Mouse (Mus musculus): ENCODE data around the gene Glul. TPM values are rescaled to one million over a fixed set of nuclear protein-coding genes. Genes with fewer than 3 reads are reported as not detected.

The Glul gene
- total and polyA plus RNA-seq, 2 experiments from 2014 or later = 308 to 422 TPM

- H3K4me2 ChIP-seq (ENCODE audit: low read depth, low read length) = no peak overlapping the region
- WGBS = 90% methylated on average over 3 of the region's 3 CpGs
- H3K9me3 ChIP-seq (ENCODE audit: low read length) = no peaks in the 10 kb centered on the region
- no peak for ATAC-seq
- no peaks in the 10 kb centered on the region for H3K4me1 ChIP-seq (ENCODE audit: insufficient read depth, low read length)
- no peak overlapping the region for H3K4me3 ChIP-seq (ENCODE audit: low read length)
- DNase-seq (ENCODE audit: low spot score) = no peak
- TF ChIP-seq CTCF (IDR thresholded peaks at IDR 0.05; ENCODE audit: low read depth) = no peak
- H3K27ac ChIP-seq = no peak overlapping the region
- H3K27me3 ChIP-seq (ENCODE audit: insufficient read depth, low read length) = no peaks in the 10 kb centered on the region
- H3K36me3 ChIP-seq (ENCODE audit: insufficient read depth, low read length) = no peaks in the 10 kb centered on the region
- H3K9ac ChIP-seq (replicated peaks; ENCODE audit: low read length) = no peak overlapping the region
These were observed 21.9 kb downstream of the Glul start for GRCm38 (mm10) chr1:153921642-153922041.

- no peaks in the 10 kb centered on the region for H3K4me1 ChIP-seq (ENCODE audit: insufficient read depth, low read length)
- ATAC-seq (no peak), DNase-seq (ENCODE audit: low spot score) (no peak)
- WGBS = 44% methylated on average over 5 of the region's 5 CpGs
- H3K4me3 ChIP-seq (ENCODE audit: low read length) = no peak overlapping the region
- no peaks in the 10 kb centered on the region for H3K9me3 ChIP-seq (ENCODE audit: low read length)
- no peaks in the 10 kb centered on the region for H3K36me3 ChIP-seq (ENCODE audit: insufficient read depth, low read length)
- no peak overlapping the region for H3K27ac ChIP-seq
- H3K9ac ChIP-seq (replicated peaks; ENCODE audit: low read length) = no peak overlapping the region
- no peaks in the 10 kb centered on the region for H3K27me3 ChIP-seq (ENCODE audit: insufficient read depth, low read length)
- H3K4me2 ChIP-seq (ENCODE audit: low read depth, low read length) = no peak overlapping the region
- TF ChIP-seq CTCF (IDR thresholded peaks at IDR 0.05; ENCODE audit: low read depth) = no peak
These were observed 22.9 kb downstream of the Glul start for GRCm38 (mm10) chr1:153922571-153923021.

- H3K4me2 ChIP-seq (ENCODE audit: low read depth, low read length) = no peak overlapping the region
- TF ChIP-seq CTCF (IDR thresholded peaks at IDR 0.05; ENCODE audit: low read depth) = no peak
- H3K36me3 ChIP-seq (ENCODE audit: insufficient read depth, low read length) = no peaks in the 10 kb centered on the region
- H3K4me3 ChIP-seq (ENCODE audit: low read length) = no peak overlapping the region
- H3K27me3 ChIP-seq (ENCODE audit: insufficient read depth, low read length) = no peaks in the 10 kb centered on the region
- H3K9ac ChIP-seq (replicated peaks; ENCODE audit: low read length) = no peak overlapping the region
- H3K9me3 ChIP-seq (ENCODE audit: low read length) = no peaks in the 10 kb centered on the region
- H3K4me1 ChIP-seq (ENCODE audit: insufficient read depth, low read length) = no peaks in the 10 kb centered on the region
- ATAC-seq (no peak), DNase-seq (ENCODE audit: low spot score) (no peak)
- H3K27ac ChIP-seq = no peak overlapping the region
- 88% methylated on average over 6 of the region's 6 CpGs for WGBS
These were observed 24.9 kb downstream of the Glul start for GRCm38 (mm10) chr1:153924395-153925385.

GRCm38 (mm10) chr1:153930431-153930830 lies 30.7 kb downstream of the Glul start:
- ATAC-seq = no peak

GRCm38 (mm10) chr1:153933772-153934171 lies 34.0 kb downstream of the Glul start:
- Histone ChIP-seq H3K27ac (no peak overlapping the region), H3K4me3 (ENCODE audit: low read length) (no peak overlapping the region), H3K27me3 (ENCODE audit: insufficient read depth, low read length) (no peaks in the 10 kb centered on the region), H3K9me3 (ENCODE audit: low read length) (no peaks in the 10 kb centered on the region), H3K4me1 (ENCODE audit: insufficient read depth, low read length) (no peaks in the 10 kb centered on the region), H3K36me3 (ENCODE audit: insufficient read depth, low read length) (no peaks in the 10 kb centered on the region), H3K9ac (replicated peaks; ENCODE audit: low read length) (no peak overlapping the region), H3K4me2 (ENCODE audit: low read depth, low read length) (no peak overlapping the region)
- DNase-seq (ENCODE audit: low spot score) = peak; percentile 67
- no peak for TF ChIP-seq CTCF (IDR thresholded peaks at IDR 0.05; ENCODE audit: low read depth)
- WGBS = 53% methylated on average over 1 of the region's 1 CpGs
- 0 out of 2 replicates have a peak, but pooled peaks have one; percentile 53 for ATAC-seq

More at GRCm38 (mm10) chr1:153930431-153930830, 30.7 kb downstream of the Glul start:
- TF ChIP-seq CTCF (IDR thresholded peaks at IDR 0.05; ENCODE audit: low read depth) = no peak
- Histone ChIP-seq H3K36me3 (ENCODE audit: insufficient read depth, low read length) (no peaks in the 10 kb centered on the region), H3K27ac (no peak overlapping the region), H3K4me3 (ENCODE audit: low read length) (no peak overlapping the region), H3K9me3 (ENCODE audit: low read length) (no peaks in the 10 kb centered on the region), H3K4me1 (ENCODE audit: insufficient read depth, low read length) (no peaks in the 10 kb centered on the region), H3K27me3 (ENCODE audit: insufficient read depth, low read length) (no peaks in the 10 kb centered on the region), H3K9ac (replicated peaks; ENCODE audit: low read length) (no peak overlapping the region), H3K4me2 (ENCODE audit: low read depth, low read length) (no peak overlapping the region)
- DNase-seq (ENCODE audit: low spot score) = no peak
- WGBS = 86% methylated on average over 2 of the region's 2 CpGs

GRCm38 (mm10) chr1:153935844-153936380 lies 36.2 kb downstream of the Glul start:
- no peak for ATAC-seq
- DNase-seq (ENCODE audit: low spot score) = no peak
- Histone ChIP-seq H3K4me2 (ENCODE audit: low read depth, low read length) (no peak overlapping the region), H3K36me3 (ENCODE audit: insufficient read depth, low read length) (no peaks in the 10 kb centered on the region), H3K4me3 (ENCODE audit: low read length) (no peak overlapping the region), H3K4me1 (ENCODE audit: insufficient read depth, low read length) (no peaks in the 10 kb centered on the region), H3K9ac (replicated peaks; ENCODE audit: low read length) (no peak overlapping the region), H3K27ac (no peak overlapping the region), H3K27me3 (ENCODE audit: insufficient read depth, low read length) (no peaks in the 10 kb centered on the region), H3K9me3 (ENCODE audit: low read length) (no peaks in the 10 kb centered on the region)
- TF ChIP-seq CTCF (IDR thresholded peaks at IDR 0.05; ENCODE audit: low read depth) = no peak
- 69% methylated on average over 12 of the region's 12 CpGs for WGBS
